Mouse (Mus musculus): ENCODE results near the gene Fam222a. TPM values are rescaled to one million over a fixed set of nuclear protein-coding genes. Genes with fewer than 3 reads are reported as not detected.
A peak's percentile ranks its signal among the peaks of the same experiment; 100 is the strongest.

The Fam222a gene
- polyA plus RNA-seq, 1 experiment from 2014 or later, result 4.5 TPM

GRCm38 (mm10) chr5:114638769-114639644, 71.2 kb downstream of the Fam222a start:
- peak overlapping the region; percentile 33 for H3K4me2 ChIP-seq (ENCODE audit: low read length)
- DNase-seq (ENCODE audit: low spot score), result peak; percentile 89
- peaks cover 3% of the 10 kb centered on the region; the same call in 1 of the 2 replicates for H3K27me3 ChIP-seq (replicated peaks; ENCODE audit: control insufficient read depth, insufficient read depth, low read length)
- no peak overlapping the region for H3K4me3 ChIP-seq (ENCODE audit: low read depth, low read length)
- WGBS, result 14% methylated on average over 22 of the region's 22 CpGs
- no peaks in the 10 kb centered on the region for H3K36me3 ChIP-seq (ENCODE audit: control insufficient read depth, insufficient read depth, low read length)
- peak; percentile 83 for ATAC-seq
- no peak overlapping the region for H3K27ac ChIP-seq (ENCODE audit: low read depth, low read length)
- H3K9ac ChIP-seq (ENCODE audit: low read length), result no peak overlapping the region; the same call in 1 of the 2 replicates
- no peaks in the 10 kb centered on the region for H3K9me3 ChIP-seq (replicated peaks; ENCODE audit: control insufficient read depth, low read length)
- H3K4me1 ChIP-seq (ENCODE audit: control insufficient read depth, insufficient read depth, low read length), result peaks cover 2% of the 10 kb centered on the region; the same call in 1 of the 2 replicates

- H3K27me3 ChIP-seq (replicated peaks; ENCODE audit: control insufficient read depth, insufficient read depth, low read length), result peaks cover 3% of the 10 kb centered on the region; the same call in 1 of the 2 replicates
- H3K4me3 ChIP-seq (ENCODE audit: low read depth, low read length), result no peak overlapping the region
- no peaks in the 10 kb centered on the region for H3K9me3 ChIP-seq (replicated peaks; ENCODE audit: control insufficient read depth, low read length)
- no peak; the same call in 1 of the 2 replicates for ATAC-seq
- WGBS, result 26% methylated on average over 7 of the region's 7 CpGs
- DNase-seq (ENCODE audit: low spot score), result no peak
- H3K36me3 ChIP-seq (ENCODE audit: control insufficient read depth, insufficient read depth, low read length), result no peaks in the 10 kb centered on the region
- H3K4me2 ChIP-seq (ENCODE audit: low read length), result peak overlapping the region; percentile 33; the same call in 1 of the 2 replicates
- H3K27ac ChIP-seq (ENCODE audit: low read depth, low read length), result no peak overlapping the region
- peaks cover 2% of the 10 kb centered on the region; the same call in 1 of the 2 replicates for H3K4me1 ChIP-seq (ENCODE audit: control insufficient read depth, insufficient read depth, low read length)
- no peak overlapping the region for H3K9ac ChIP-seq (ENCODE audit: low read length)
Observed at GRCm38 (mm10) chr5:114639645-114639957, 71.8 kb downstream of the Fam222a start.

GRCm38 (mm10) chr5:114640809-114641208, 73.0 kb downstream of the Fam222a start:
- 76% methylated on average over 10 of the region's 10 CpGs for WGBS
- H3K4me1 ChIP-seq (ENCODE audit: control insufficient read depth, insufficient read depth, low read length), result peaks cover 2% of the 10 kb centered on the region; the same call in 1 of the 2 replicates
- H3K4me2 ChIP-seq (ENCODE audit: low read length), result no peak overlapping the region
- H3K9me3 ChIP-seq (replicated peaks; ENCODE audit: control insufficient read depth, low read length), result no peaks in the 10 kb centered on the region
- no peak overlapping the region for H3K27ac ChIP-seq (ENCODE audit: low read depth, low read length)
- H3K27me3 ChIP-seq (replicated peaks; ENCODE audit: control insufficient read depth, insufficient read depth, low read length), result peaks cover 3% of the 10 kb centered on the region; the same call in 1 of the 2 replicates
- H3K36me3 ChIP-seq (ENCODE audit: control insufficient read depth, insufficient read depth, low read length), result no peaks in the 10 kb centered on the region
- H3K4me3 ChIP-seq (ENCODE audit: low read depth, low read length), result no peak overlapping the region
- ATAC-seq (no peak), DNase-seq (ENCODE audit: low spot score) (no peak)
- no peak overlapping the region for H3K9ac ChIP-seq (ENCODE audit: low read length)

GRCm38 (mm10) chr5:114644918-114645317, 77.1 kb downstream of the Fam222a start:
- ATAC-seq, result no peak
- Histone ChIP-seq H3K27me3 (replicated peaks; ENCODE audit: control insufficient read depth, insufficient read depth, low read length) (0 out of 2 replicates have a peak, but pooled peaks cover 2% of the 10 kb centered on the region), H3K9ac (ENCODE audit: low read length) (no peak overlapping the region), H3K9me3 (replicated peaks; ENCODE audit: control insufficient read depth, low read length) (no peaks in the 10 kb centered on the region), H3K27ac (ENCODE audit: low read depth, low read length) (no peak overlapping the region), H3K4me3 (ENCODE audit: low read depth, low read length) (no peak overlapping the region), H3K4me1 (ENCODE audit: control insufficient read depth, insufficient read depth, low read length) (peaks cover 6% of the 10 kb centered on the region; the same call in 1 of the 2 replicates), H3K4me2 (ENCODE audit: low read length) (no peak overlapping the region), H3K36me3 (ENCODE audit: control insufficient read depth, insufficient read depth, low read length) (no peaks in the 10 kb centered on the region)
- no peak for DNase-seq (ENCODE audit: low spot score)
- WGBS, result 63% methylated on average over 6 of the region's 6 CpGs

- H3K4me1 ChIP-seq (ENCODE audit: control insufficient read depth, insufficient read depth, low read length), result peaks cover 6% of the 10 kb centered on the region; the same call in 1 of the 2 replicates
- H3K27ac ChIP-seq (ENCODE audit: low read depth, low read length), result no peak overlapping the region
- WGBS, result 88% methylated on average over 5 of the region's 5 CpGs
- DNase-seq (ENCODE audit: low spot score), result no peak
- no peaks in the 10 kb centered on the region for H3K36me3 ChIP-seq (ENCODE audit: control insufficient read depth, insufficient read depth, low read length)
- no peak overlapping the region for H3K4me2 ChIP-seq (ENCODE audit: low read length)
- no peak overlapping the region for H3K4me3 ChIP-seq (ENCODE audit: low read depth, low read length)
- no peak overlapping the region for H3K9ac ChIP-seq (ENCODE audit: low read length)
- H3K9me3 ChIP-seq (replicated peaks; ENCODE audit: control insufficient read depth, low read length), result no peaks in the 10 kb centered on the region
- no peak for ATAC-seq
- 0 out of 2 replicates have a peak, but pooled peaks cover 6% of the 10 kb centered on the region for H3K27me3 ChIP-seq (replicated peaks; ENCODE audit: control insufficient read depth, insufficient read depth, low read length)
Observed at GRCm38 (mm10) chr5:114645916-114646315, 78.1 kb downstream of the Fam222a start.

GRCm38 (mm10) chr5:114647211-114647974, 79.6 kb downstream of the Fam222a start:
- peak; percentile 72 for ATAC-seq
- H3K27ac ChIP-seq (ENCODE audit: low read depth, low read length), result no peak overlapping the region
- H3K4me1 ChIP-seq (ENCODE audit: control insufficient read depth, insufficient read depth, low read length), result peaks cover 6% of the 10 kb centered on the region; the same call in 1 of the 2 replicates
- peak overlapping the region; percentile 55 for H3K4me2 ChIP-seq (ENCODE audit: low read length)
- H3K4me3 ChIP-seq (ENCODE audit: low read depth, low read length), result peak overlapping the region; percentile 19; the same call in 1 of the 2 replicates
- H3K9me3 ChIP-seq (replicated peaks; ENCODE audit: control insufficient read depth, low read length), result no peaks in the 10 kb centered on the region
- DNase-seq (ENCODE audit: low spot score), result peak; percentile 71
- H3K36me3 ChIP-seq (ENCODE audit: control insufficient read depth, insufficient read depth, low read length), result no peaks in the 10 kb centered on the region
- under 1% methylated on average over 27 of the region's 27 CpGs for WGBS
- H3K9ac ChIP-seq (ENCODE audit: low read length), result peak overlapping the region; percentile 52
- 0 out of 2 replicates have a peak, but pooled peaks cover 6% of the 10 kb centered on the region for H3K27me3 ChIP-seq (replicated peaks; ENCODE audit: control insufficient read depth, insufficient read depth, low read length)

GRCm38 (mm10) chr5:114648728-114649311, 81.0 kb downstream of the Fam222a start:
- DNase-seq (ENCODE audit: low spot score) (no peak), ATAC-seq (no peak)
- Histone ChIP-seq H3K36me3 (ENCODE audit: control insufficient read depth, insufficient read depth, low read length) (no peaks in the 10 kb centered on the region), H3K9ac (ENCODE audit: low read length) (no peak overlapping the region), H3K4me3 (ENCODE audit: low read depth, low read length) (no peak overlapping the region), H3K4me2 (ENCODE audit: low read length) (no peak overlapping the region), H3K9me3 (replicated peaks; ENCODE audit: control insufficient read depth, low read length) (no peaks in the 10 kb centered on the region), H3K27me3 (replicated peaks; ENCODE audit: control insufficient read depth, insufficient read depth, low read length) (0 out of 2 replicates have a peak, but pooled peaks cover 6% of the 10 kb centered on the region), H3K4me1 (ENCODE audit: control insufficient read depth, insufficient read depth, low read length) (peaks cover 6% of the 10 kb centered on the region; the same call in 1 of the 2 replicates), H3K27ac (ENCODE audit: low read depth, low read length) (no peak overlapping the region)
- WGBS, result 57% methylated on average over 11 of the region's 11 CpGs

GRCm38 (mm10) chr5:114651002-114651401, 83.2 kb downstream of the Fam222a start:
- H3K9ac ChIP-seq (ENCODE audit: low read length), result no peak overlapping the region
- no peak for DNase-seq (ENCODE audit: low spot score)
- 41% methylated on average over 14 of the region's 14 CpGs for WGBS

More at GRCm38 (mm10) chr5:114651002-114651401, 83.2 kb downstream of the Fam222a start:
- Histone ChIP-seq H3K36me3 (ENCODE audit: control insufficient read depth, insufficient read depth, low read length) (no peaks in the 10 kb centered on the region), H3K4me2 (ENCODE audit: low read length) (no peak overlapping the region), H3K4me3 (ENCODE audit: low read depth, low read length) (no peak overlapping the region), H3K4me1 (ENCODE audit: control insufficient read depth, insufficient read depth, low read length) (peaks cover 6% of the 10 kb centered on the region; the same call in 1 of the 2 replicates), H3K9me3 (replicated peaks; ENCODE audit: control insufficient read depth, low read length) (no peaks in the 10 kb centered on the region), H3K27ac (ENCODE audit: low read depth, low read length) (no peak overlapping the region), H3K27me3 (replicated peaks; ENCODE audit: control insufficient read depth, insufficient read depth, low read length) (0 out of 2 replicates have a peak, but pooled peaks cover 9% of the 10 kb centered on the region)
- no peak for ATAC-seq

Data from forebrain, embryonic 14.5 days (tissue).